Mouse (Mus musculus) CH12.LX (cell line): ENCODE data around the gene Rgsl1. TPM values are rescaled to one million over a fixed set of nuclear protein-coding genes. Genes with fewer than 3 reads are reported as not detected.

Source experiments
- DNase-seq: peaks from one replicate; pipeline ENCODE4 v3.0.0-alpha.2; 2013; ENCODE audit errors: extremely low read depth
- H3K27ac ChIP-seq: 2 replicates; pipeline ENCODE4 v1.5.1; 2012; ENCODE audit warnings: low read depth, mild to moderate bottlenecking, control low read depth, moderate library complexity; ENCODE audit not compliant: insufficient read depth
- H3K27me3 ChIP-seq: replicated peaks from 2 replicates; pipeline ENCODE3; 2012; ENCODE audit warnings: inconsistent platforms
- H3K36me3 ChIP-seq, 2 experiments: replicated peaks in 1 of 2; 2 replicates each; pipeline versions ENCODE3 to v1.6.1; 2012; ENCODE audit warnings: inconsistent platforms in 1 of 2, low read length in 1 of 2, mild to moderate bottlenecking in 1 of 2, mixed read lengths in 1 of 2, moderate library complexity in 1 of 2; ENCODE audit not compliant: control insufficient read depth in 1 of 2, insufficient read depth in 1 of 2
- H3K4me1 ChIP-seq, 2 experiments: 2 replicates each; pipeline ENCODE4 v1.6.1; 2012; ENCODE audit warnings: inconsistent platforms in 1 of 2, moderate library complexity in 1 of 2; ENCODE audit not compliant: insufficient read depth in 2 of 2, control insufficient read depth in 1 of 2
- H3K4me2 ChIP-seq: 2 replicates; pipeline ENCODE4 v1.6.1; 2012; ENCODE audit warnings: low read depth, mild to moderate bottlenecking, control low read depth; ENCODE audit not compliant: poor library complexity, insufficient read depth, severe bottlenecking
- H3K4me3 ChIP-seq, 3 experiments: fragments of 150-350 bp in 1 of 3; sonication (generic) in 1 of 3; replicated peaks in 1 of 3; 2 replicates each; pipeline versions ENCODE3 to v1.5.1; 2011 to 2012; ENCODE audit warnings: low read depth in 2 of 3, low read length in 2 of 3, mild to moderate bottlenecking in 2 of 3, moderate library complexity in 2 of 3, control low read depth in 1 of 3, improper control_type of control experiment in 1 of 3, inconsistent platforms in 1 of 3, mixed read lengths in 1 of 3; ENCODE audit not compliant: poor library complexity in 1 of 3
- H3K79me2 ChIP-seq: replicated peaks from 2 replicates; pipeline ENCODE4 v1.6.1; 2012; ENCODE audit warnings: mild to moderate bottlenecking, moderate library complexity; ENCODE audit not compliant: control insufficient read depth, poor library complexity, insufficient read depth, severe bottlenecking; ENCODE audit errors: extremely low read depth
- H3K9ac ChIP-seq: 2 replicates; pipeline ENCODE4 v1.6.1; 2012; ENCODE audit warnings: low read depth, mild to moderate bottlenecking, control low read depth, moderate library complexity; ENCODE audit not compliant: insufficient read depth
- H3K9me3 ChIP-seq: replicated peaks from 2 replicates; pipeline ENCODE3; 2012; ENCODE audit warnings: low read length, inconsistent platforms, mixed read lengths
- BHLHE40 ChIP-seq: IDR thresholded peaks from 2 replicates; pipeline ENCODE4 v1.6.1; 2011; ENCODE audit warnings: mild to moderate bottlenecking, low read depth, low read length, improper control_type of control experiment
- CHD1 ChIP-seq: IDR thresholded peaks from 2 replicates; pipeline ENCODE4 v1.6.1; 2012; ENCODE audit warnings: low read depth, low read length, improper control_type of control experiment, inconsistent platforms
- CHD2 ChIP-seq: IDR thresholded peaks from 2 replicates; pipeline ENCODE4 v1.6.1; 2011; ENCODE audit warnings: low read length, improper control_type of control experiment
- E2F4 ChIP-seq: IDR thresholded peaks from 2 replicates; pipeline ENCODE4 v1.6.1; 2011; ENCODE audit warnings: low read depth, low read length, improper control_type of control experiment; ENCODE audit not compliant: insufficient replicate concordance
- ELF1 ChIP-seq: IDR thresholded peaks from 2 replicates; pipeline ENCODE4 v1.6.1; 2014; ENCODE audit warnings: low read depth, mild to moderate bottlenecking, inconsistent platforms, low read length, improper control_type of control experiment
- ETS1 ChIP-seq: conservative IDR thresholded peaks from 2 replicates; pipeline ENCODE4 v1.6.1; 2012; ENCODE audit warnings: low read depth, mild to moderate bottlenecking, inconsistent platforms, low read length, improper control_type of control experiment, moderate library complexity
- GABPA ChIP-seq: IDR thresholded peaks from 2 replicates; pipeline ENCODE4 v1.6.1; 2012; ENCODE audit warnings: low read depth, low read length, improper control_type of control experiment, inconsistent platforms; ENCODE audit not compliant: insufficient replicate concordance
- HCFC1 ChIP-seq: IDR thresholded peaks from 2 replicates; pipeline ENCODE4 v1.6.1; 2012; ENCODE audit warnings: low read depth, mild to moderate bottlenecking, inconsistent platforms, low read length, improper control_type of control experiment
- MAZ ChIP-seq: IDR thresholded peaks from 2 replicates; pipeline ENCODE4 v1.6.1; 2012; ENCODE audit warnings: low read depth, mild to moderate bottlenecking, inconsistent platforms, low read length, improper control_type of control experiment, moderate library complexity
- MEF2A ChIP-seq: IDR thresholded peaks from 2 replicates; pipeline ENCODE4 v1.6.1; 2014; ENCODE audit warnings: low read depth, mild to moderate bottlenecking, inconsistent platforms, low read length, improper control_type of control experiment, borderline replicate concordance
- MXI1 ChIP-seq: IDR thresholded peaks from 2 replicates; pipeline ENCODE4 v1.6.1; 2011; ENCODE audit warnings: mild to moderate bottlenecking, low read depth, low read length, improper control_type of control experiment
- NELFE ChIP-seq: IDR thresholded peaks from 2 replicates; pipeline ENCODE4 v1.6.1; 2011; ENCODE audit warnings: low read depth, low read length, improper control_type of control experiment
- PAX5 ChIP-seq: IDR thresholded peaks from 2 replicates; pipeline ENCODE4 v1.6.1; 2012; ENCODE audit warnings: low read length, inconsistent platforms, mixed read lengths
- POLR2A ChIP-seq: IDR thresholded peaks from 2 replicates; pipeline ENCODE4 v1.6.1; 2011; ENCODE audit warnings: low read depth, mild to moderate bottlenecking, improper control_type of control experiment, low read length
- RAD21 ChIP-seq: IDR thresholded peaks from 2 replicates; pipeline ENCODE4 v1.6.1; 2011; ENCODE audit warnings: low read depth, mild to moderate bottlenecking, low read length, improper control_type of control experiment, moderate library complexity
- RCOR1 ChIP-seq: conservative IDR thresholded peaks from 2 replicates; pipeline ENCODE4 v1.6.1; 2012; ENCODE audit warnings: low read depth, mild to moderate bottlenecking, inconsistent platforms, low read length, improper control_type of control experiment
- SIN3A ChIP-seq: IDR thresholded peaks from 2 replicates; pipeline ENCODE4 v1.6.1; 2012; ENCODE audit warnings: low read length, improper control_type of control experiment, inconsistent platforms
- SMC3 ChIP-seq: IDR thresholded peaks from 2 replicates; pipeline ENCODE4 v1.6.1; 2011; ENCODE audit warnings: low read depth, low read length, improper control_type of control experiment
- TBP ChIP-seq: conservative IDR thresholded peaks from 2 replicates; pipeline ENCODE4 v1.6.1; 2011; ENCODE audit warnings: low read depth, low read length, improper control_type of control experiment
- TCF12 ChIP-seq: IDR thresholded peaks from 2 replicates; pipeline ENCODE4 v1.6.1; 2014; ENCODE audit warnings: low read depth, mild to moderate bottlenecking, inconsistent platforms, low read length, improper control_type of control experiment
- USF1 ChIP-seq: IDR thresholded peaks from 2 replicates; pipeline ENCODE4 v1.6.1; 2014; ENCODE audit warnings: low read depth, mild to moderate bottlenecking, inconsistent platforms, low read length, improper control_type of control experiment
- USF2 ChIP-seq: conservative IDR thresholded peaks from 2 replicates; pipeline ENCODE4 v1.6.1; 2011; ENCODE audit warnings: low read depth, low read length, improper control_type of control experiment
- ZMIZ1 ChIP-seq: IDR thresholded peaks from 2 replicates; pipeline ENCODE4 v1.6.1; 2012; ENCODE audit warnings: low read depth, mild to moderate bottlenecking, inconsistent platforms, low read length, improper control_type of control experiment
- ZNF384 ChIP-seq: IDR thresholded peaks from 2 replicates; pipeline ENCODE4 v1.6.1; 2012; ENCODE audit warnings: low read depth, low read length, improper control_type of control experiment, inconsistent platforms
- dilution Hi-C: fragments of 300-500 bp; cut with MboI; formaldehyde crosslinking; loops from 2 replicates; pipeline ENCODE4 v1.14.3; 2020; ENCODE audit warnings: low sequenced_read_pairs; ENCODE audit not compliant: extremely low pct_unique_long_range_greater_than_20kb, extremely low pct_ligation_motif_present
- in situ Hi-C: fragments of 300-500 bp; cut with MboI; formaldehyde crosslinking; loops from 3 replicates; pipeline ENCODE4 v1.14.3; 2019; ENCODE audit warnings: low sequenced_read_pairs, low pct_ligation_motif_present, low pct_unique_long_range_greater_than_20kb, mixed read lengths
- polyA plus RNA-seq: library from polyadenylated mRNA; unstranded; fragments of >175 nt; gene quantifications from 2 replicates; pipeline ENCODE4 v1.2.1, GENCODE M21; 2012; ENCODE audit warnings: low read depth; ENCODE audit not compliant: insufficient read length
- total RNA-seq, 2 experiments: library from RNA; depleted of rRNA; stranded (reverse); fragments of 300-350 nt in 1 of 2; fragments of >200 nt in 1 of 2; gene quantifications; 2 replicates each; pipeline ENCODE4 v1.2.3; 2012 to 2014

Gene Rgsl1
- total and polyA plus RNA-seq, 3 experiments, result 0.20 TPM; not detected in 2

DNA sequence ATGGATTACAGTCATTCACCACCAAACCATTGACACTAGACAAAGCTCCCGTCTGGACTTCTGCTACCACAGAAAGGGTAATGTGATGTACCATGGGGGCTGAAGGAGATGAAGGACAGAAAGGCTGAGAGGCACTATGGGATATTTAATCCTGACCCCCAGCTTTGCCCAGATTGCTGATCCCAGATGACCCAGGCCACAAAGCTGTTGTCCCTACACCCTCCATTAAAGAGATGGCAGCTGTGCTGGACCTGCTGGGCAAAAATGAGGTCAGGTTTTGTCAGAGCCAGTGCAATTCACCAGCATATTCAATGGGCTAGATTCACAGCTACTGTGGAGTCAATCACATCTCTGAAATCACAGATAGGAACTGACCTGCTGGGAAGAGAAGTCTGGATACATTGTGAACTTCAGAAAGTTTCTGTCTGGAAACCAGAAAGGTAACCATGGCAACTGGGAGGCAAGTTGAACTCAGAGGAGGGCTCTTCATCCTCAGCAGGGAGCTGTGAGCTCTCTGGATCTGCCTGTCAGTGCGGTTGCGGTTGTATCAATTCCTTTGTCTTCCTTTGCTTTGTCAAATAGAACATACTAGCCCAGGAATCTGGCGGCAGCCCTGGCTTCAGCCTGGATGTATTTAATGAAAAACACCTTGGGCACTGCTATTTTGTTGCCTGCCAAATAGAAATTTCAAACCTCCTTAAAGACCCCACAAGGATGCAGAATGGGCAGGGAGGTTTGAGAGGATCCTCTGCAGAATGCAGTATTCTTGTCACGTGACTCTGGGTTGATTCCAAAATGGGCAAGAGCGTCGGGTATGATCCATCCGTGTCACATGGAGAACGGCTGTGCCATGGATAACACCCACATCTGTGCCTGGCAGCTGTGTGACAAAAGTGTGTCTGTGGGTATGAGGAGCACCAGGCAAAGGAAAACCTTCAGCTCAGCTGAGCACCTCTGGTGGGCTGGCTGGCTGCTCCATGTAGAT lies 106.5 kb downstream of the Rgsl1 start:
- Histone ChIP-seq H3K4me1 (peaks cover 0 to 12% of the 10 kb centered on the region in 2 experiments; a peak in 2 of 4 replicates), H3K36me3 (no peaks in the 10 kb centered on the region), H3K9me3 (no peaks in the 10 kb centered on the region), H3K79me2 (no peaks in the 10 kb centered on the region), H3K27me3 (no peaks in the 10 kb centered on the region), H3K4me3 (no peak overlapping the region), H3K27ac (no peak overlapping the region), H3K4me2 (no peak overlapping the region), H3K9ac (no peak overlapping the region)
- in situ Hi-C loops (loop anchor here (5.0 to 10.0 kb wide), 2 partner anchors 35 to 53 kb away; no protein-coding TSS in a partner anchor), dilution Hi-C loops (no loop called here)
- TF ChIP-seq NELFE, result no peak
- TF ChIP-seq E2F4, result no peak
- no peak for TF ChIP-seq GABPA
- no peak for TF ChIP-seq CHD2
- no peak for TF ChIP-seq USF2
- TF ChIP-seq HCFC1, result no peak
- no peak for TF ChIP-seq PAX5
- TF ChIP-seq SMC3, result no peak
- TF ChIP-seq ELF1, result no peak
- no peak for TF ChIP-seq MAZ
- TF ChIP-seq BHLHE40, result no peak
- no peak for DNase-seq

DNA sequence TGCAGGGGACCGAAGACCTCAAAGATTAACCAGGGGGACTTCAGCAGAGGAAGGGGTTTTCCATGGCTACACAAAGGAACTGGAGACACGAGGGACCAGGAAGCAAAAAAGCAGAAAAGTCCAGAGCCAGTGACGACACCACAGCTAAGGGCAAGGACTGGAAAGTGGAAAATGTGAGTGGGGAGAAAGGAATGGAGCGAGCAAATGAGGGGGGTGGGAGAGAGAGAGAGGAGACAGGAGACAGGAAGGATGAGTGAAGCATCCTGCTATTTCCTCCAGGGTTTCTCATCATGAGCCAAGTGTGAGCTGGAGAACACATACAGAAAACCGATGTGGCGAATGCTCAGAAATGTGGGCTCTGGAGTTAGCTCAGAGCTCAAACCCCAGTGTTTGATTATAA lies 107.8 kb downstream of the Rgsl1 start:
- H3K79me2 ChIP-seq, result no peaks in the 10 kb centered on the region

More for the DNA sequence above, 107.8 kb downstream of the Rgsl1 start:
- dilution Hi-C loops, result no loop called here
- no peaks in the 10 kb centered on the region for H3K9me3 ChIP-seq
- H3K4me3 ChIP-seq, result no peak overlapping the region
- H3K9ac ChIP-seq, result no peak overlapping the region
- peaks cover 0 to 12% of the 10 kb centered on the region in 2 experiments; a peak in 2 of 4 replicates for H3K4me1 ChIP-seq
- no peak for DNase-seq
- H3K4me2 ChIP-seq, result no peak overlapping the region
- TF ChIP-seq RAD21 (no peak), GABPA (no peak), ZNF384 (no peak), BHLHE40 (no peak), ZMIZ1 (no peak), POLR2A (no peak), RCOR1 (no peak), CHD1 (no peak), NELFE (no peak), ETS1 (no peak), USF1 (no peak), SIN3A (no peak), ELF1 (no peak), MEF2A (no peak), TCF12 (no peak), HCFC1 (no peak), TBP (no peak), MXI1 (no peak)
- H3K27me3 ChIP-seq, result no peaks in the 10 kb centered on the region
- in situ Hi-C loops, result loop anchor here (5.0 to 10.0 kb wide), 2 partner anchors 34 to 51 kb away; no protein-coding TSS in a partner anchor
- no peak overlapping the region for H3K27ac ChIP-seq
- H3K36me3 ChIP-seq, result no peaks in the 10 kb centered on the region
